Mouse (Mus musculus) lung, adult 10 weeks (tissue): ENCODE data around the gene Dnal1. TPM values are rescaled to one million over a fixed set of nuclear protein-coding genes. Genes with fewer than 3 reads are reported as not detected.

ENCODE experiments used
- polyA plus RNA-seq: library from polyadenylated mRNA; stranded (reverse); fragments of 350-450 nt; fragmentation: Illumina TruSeq; extraction: RNeasy Lipid Tissue Mini Kit (QIAGEN cat#74804); gene quantifications from one replicate; pipeline ENCODE4 v1.2.3, GENCODE M21; 2014; ENCODE audit warnings: low read depth, low replicate concordance; ENCODE audit not compliant: insufficient read depth

Dnal1 gene
- 4.7 TPM for polyA plus RNA-seq

GRCm38 (mm10) chr12:84114153-84114994, at the start of gene Dnal1:
Gene Dnal1 (plus strand): TSS chr12:84114366.

GRCm38 (mm10) chr12:84068986-84069385, 45.2 kb upstream of the Dnal1 start, which contains the start of gene Acot5:
Gene Acot5 (plus strand): TSS chr12:84069325.

GRCm38 (mm10) chr12:84100604-84101492, 13.3 kb upstream of the Dnal1 start, which contains the start of gene Acot6:
Gene Acot6 (plus strand): TSS chr12:84100654.

GRCm38 (mm10) chr12:84147954-84148621, 33.9 kb downstream of the Dnal1 start, which contains the start of gene Pnma1:
Gene Pnma1 (minus strand): TSS chr12:84148489.

Other genes starting within 250 kb of the Dnal1 start
- 36.8 TPM for gene Numb, start 192.4 kb upstream of the Dnal1 start, polyA plus RNA-seq
- gene Riox1, start 163.8 kb upstream of the Dnal1 start, polyA plus RNA-seq, result 11.2 TPM
- gene Heatr4, start 129.5 kb upstream of the Dnal1 start, polyA plus RNA-seq, result not detected
- gene Acot2, start 126.5 kb upstream of the Dnal1 start, polyA plus RNA-seq, result 9.2 TPM
- gene Acot1, start 104.9 kb upstream of the Dnal1 start, polyA plus RNA-seq, result 97.6 TPM
- gene Acot4, start 76.0 kb upstream of the Dnal1 start, polyA plus RNA-seq, result 0.31 TPM
- not detected for gene Gm49366, start 75.4 kb upstream of the Dnal1 start, polyA plus RNA-seq
- gene Acot3, start 62.2 kb upstream of the Dnal1 start, polyA plus RNA-seq, result not detected
- not detected for gene Acot5, start 45.0 kb upstream of the Dnal1 start, polyA plus RNA-seq
- 1.3 TPM for gene Acot6, start 13.7 kb upstream of the Dnal1 start, polyA plus RNA-seq
- gene Pnma1, start 34.1 kb downstream of the Dnal1 start, polyA plus RNA-seq, result 1.4 TPM
- gene Elmsan1, start 104.5 kb downstream of the Dnal1 start, polyA plus RNA-seq, result 7.2 TPM
- 24.7 TPM for gene Ptgr2, start 170.9 kb downstream of the Dnal1 start, polyA plus RNA-seq
- 23.1 TPM for gene Zfp410, start 202.5 kb downstream of the Dnal1 start, polyA plus RNA-seq
- gene Coq6, start 247.3 kb downstream of the Dnal1 start, polyA plus RNA-seq, result 16.8 TPM
- 3.3 TPM for gene Fam161b, start 247.5 kb downstream of the Dnal1 start, polyA plus RNA-seq